Mouse (Mus musculus) kidney, adult 9 months (tissue): ENCODE results near the gene Rita1.

Experiments
- DNase-seq: peaks from one replicate; pipeline ENCODE4 v3.0.0; 2022

The Rita1 gene

DNA sequence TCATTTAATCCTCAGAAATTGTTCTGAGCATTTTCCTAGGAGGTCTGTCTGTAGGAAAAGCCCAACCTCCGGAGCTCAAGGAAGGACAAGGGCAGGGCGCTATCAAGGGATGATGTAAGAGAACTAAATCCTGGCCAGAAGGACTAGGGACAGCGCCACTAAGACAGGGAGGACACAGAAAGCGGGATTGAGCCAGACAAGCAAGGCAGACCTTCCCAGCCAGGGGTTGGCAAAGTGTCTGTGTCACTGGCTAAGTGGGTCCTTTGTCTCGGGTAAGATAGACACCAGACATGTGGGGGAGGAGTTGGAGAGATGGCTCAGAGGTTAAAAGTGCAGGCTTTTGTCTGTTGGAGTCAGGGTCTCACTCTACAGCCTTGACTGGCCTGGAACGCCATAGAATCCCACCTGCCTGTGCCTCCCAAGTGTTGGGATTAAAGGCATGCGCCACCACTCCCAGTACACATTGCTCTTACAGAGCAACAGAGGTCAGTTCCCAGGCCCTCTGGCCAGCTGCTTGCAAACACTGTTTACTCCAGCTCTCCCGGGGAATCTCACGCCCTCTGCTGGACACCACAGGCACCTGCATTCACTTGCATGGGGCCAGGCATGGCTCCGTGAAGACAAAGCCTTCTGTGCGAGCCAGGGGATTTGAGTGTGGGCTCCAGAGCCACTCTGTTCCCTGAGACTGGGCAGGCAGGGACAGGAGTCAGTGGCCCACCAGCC is 11.3 kb downstream of the Rita1 start:
- DNase-seq: no peak

DNA sequence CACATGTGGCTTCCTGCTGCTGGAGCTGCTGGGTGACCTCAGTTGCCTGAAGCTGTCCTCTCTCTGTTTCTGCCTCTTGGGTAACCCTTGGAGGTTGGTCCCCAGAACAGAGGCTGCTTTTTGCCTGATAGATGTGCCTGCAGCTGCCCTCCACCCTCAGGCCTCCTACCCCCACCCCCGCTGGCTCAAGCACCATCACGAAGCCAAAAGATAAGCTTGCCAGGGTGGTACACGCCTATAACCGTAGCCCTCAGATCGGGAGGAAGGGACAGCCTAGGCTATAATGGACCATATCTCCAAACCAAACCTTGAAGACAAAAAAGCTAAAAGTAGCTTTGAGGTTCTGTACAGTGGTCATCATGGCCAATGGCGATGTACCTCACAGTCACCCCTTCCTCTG is 12.8 kb downstream of the Rita1 start:
- DNase-seq: no peak

DNA sequence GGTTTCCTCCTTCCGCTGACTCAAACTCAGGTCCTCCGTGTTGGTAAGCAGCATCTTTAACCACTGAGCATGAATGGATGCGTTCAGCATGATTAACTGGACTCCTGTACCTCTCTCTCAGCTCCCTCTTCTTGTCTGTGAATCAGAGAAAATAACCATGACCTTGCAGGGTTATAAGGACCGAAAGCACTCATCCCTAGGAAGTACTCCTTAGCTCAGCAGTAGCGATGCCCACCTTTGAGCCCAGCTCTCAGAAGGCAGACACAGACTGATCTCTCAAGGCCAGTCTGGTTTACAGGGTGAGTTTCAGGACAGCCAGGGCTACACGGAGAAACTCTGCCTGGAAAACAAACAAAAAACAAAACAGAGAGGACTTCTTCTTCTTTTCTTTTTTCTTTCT is 17.9 kb downstream of the Rita1 start:
- DNase-seq: peak; percentile 86

DNA sequence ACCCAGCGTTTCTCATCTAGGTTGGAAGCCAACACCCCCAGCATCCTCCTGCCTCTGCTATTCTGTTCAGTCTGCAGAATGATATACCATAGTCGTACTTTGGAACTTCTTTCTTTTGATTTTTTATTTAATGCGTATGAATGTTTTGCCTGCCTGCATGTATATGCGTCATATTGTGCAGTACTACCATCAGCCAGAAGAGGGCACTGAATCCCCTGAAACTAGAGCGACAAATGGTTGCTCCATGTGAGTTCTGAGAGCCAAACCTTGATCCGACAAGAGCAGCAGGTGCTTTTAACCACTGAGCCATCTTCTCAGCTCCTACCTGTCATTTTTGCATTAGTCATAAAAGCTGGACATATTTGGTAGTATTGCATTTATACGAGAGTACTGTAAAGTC is 20.2 kb downstream of the Rita1 start:
- peak; percentile 66 for DNase-seq

DNA sequence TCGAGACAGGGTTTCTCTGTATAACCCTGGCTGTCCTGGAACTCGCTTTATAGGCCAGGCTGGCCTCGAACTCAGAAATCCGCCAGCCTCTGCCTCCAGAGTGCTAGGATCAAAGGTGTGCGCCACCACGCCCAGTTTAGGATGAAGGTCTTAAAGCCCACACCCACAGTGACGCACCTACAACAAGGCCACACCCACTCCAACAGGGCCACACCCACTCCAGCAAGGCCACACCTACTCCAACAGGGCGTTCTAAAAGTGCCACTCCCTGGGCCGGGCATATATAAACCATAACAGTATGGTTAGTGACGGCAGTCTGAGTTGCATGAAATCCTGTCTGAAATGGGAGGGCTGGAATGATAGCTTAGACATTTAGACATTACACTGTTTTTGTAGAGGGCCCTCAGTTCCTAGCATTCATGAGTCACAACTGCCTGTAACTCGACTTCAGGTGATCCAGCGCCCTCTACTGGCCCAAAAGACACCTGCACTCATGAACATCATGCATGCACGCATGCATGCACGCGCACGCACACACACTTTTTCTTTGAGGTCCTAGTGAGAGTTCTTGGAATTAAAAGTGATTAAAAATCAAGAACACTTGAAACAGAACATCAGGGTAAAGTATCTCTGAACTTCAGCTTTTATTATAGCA is 21.9 kb downstream of the Rita1 start:
- DNase-seq: no peak

DNA sequence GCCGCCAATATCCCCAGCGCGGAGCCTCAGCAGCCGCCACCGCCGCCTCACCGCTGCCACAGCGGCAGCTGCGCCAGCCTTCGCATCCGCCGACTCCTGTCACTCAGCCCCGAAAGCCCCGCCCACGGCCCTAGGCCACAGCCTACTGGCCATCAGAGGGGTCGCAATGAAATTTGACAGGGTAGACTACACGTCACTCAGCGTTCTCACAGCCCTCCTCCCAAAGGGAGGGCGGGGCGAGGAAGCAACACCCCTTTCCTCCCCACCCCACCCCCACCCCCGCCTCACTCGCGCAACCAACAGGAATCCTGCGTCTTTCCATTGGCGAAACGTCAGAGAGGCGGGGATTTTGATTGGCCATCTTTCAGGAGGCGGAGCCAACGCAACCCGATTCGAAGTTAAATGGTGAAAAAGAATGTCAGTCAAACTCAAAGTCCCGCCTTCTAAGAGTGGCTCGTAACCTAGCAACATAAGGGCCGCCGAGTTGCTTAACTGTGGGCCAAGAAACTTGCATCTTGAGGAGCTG is 23.8 kb downstream of the Rita1 start, which contains the start of the genes Tpcn1 and Iqcd:
TSS of gene Tpcn1 (minus strand) at position 105 of the 526 bp plus-strand sequence.
TSS of gene Iqcd (plus strand) at position 448 of the 526 bp plus-strand sequence.
- peak; percentile 100 for DNase-seq

DNA sequence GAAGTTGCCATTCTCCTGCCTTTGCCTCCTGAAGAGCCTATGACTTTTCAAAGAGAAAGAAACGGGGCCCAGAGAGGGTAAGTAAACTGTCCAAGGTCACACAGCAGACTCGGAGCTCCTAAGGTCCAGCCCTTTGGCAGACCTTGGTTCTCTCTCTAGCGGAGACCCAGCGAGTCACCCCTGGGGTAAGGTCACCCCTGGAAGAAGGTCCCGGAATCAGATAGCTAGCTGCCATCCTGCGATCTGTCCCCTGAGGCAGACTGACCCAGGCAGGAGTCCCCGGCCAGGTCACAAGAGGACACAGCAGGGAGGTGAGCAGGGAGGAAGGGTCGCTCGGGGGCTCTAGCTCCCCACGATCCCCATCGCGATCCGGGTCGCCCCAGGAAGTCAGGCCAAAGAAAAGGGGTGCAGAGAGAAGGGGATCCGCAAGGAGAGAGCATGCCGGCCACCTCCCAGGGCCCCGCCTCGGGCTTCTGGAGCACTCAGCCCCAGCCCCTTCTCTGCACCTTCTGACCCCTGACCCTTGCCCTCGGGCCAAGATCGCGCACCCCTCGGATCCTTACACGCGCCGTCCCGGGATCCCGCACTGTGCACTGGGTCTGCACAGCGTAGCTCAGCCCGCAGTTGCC is 24.3 kb downstream of the Rita1 start:
- DNase-seq: no peak

DNA sequence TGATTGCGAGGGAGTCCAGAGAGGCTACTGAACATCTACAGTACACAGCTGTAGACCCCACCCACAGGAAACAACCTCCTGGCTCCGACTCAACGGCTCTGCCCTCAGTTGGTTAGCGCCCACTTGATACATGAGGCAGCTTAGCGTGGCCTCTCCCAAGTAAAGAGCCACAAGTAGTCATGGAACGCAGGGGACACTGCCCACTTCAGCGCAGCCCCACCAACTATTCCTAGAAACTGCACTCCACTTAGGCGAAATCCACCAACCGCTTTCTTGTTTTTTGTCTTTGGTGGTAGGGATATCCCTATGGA is 24.8 kb downstream of the Rita1 start:
- DNase-seq: peak; percentile 72

DNA sequence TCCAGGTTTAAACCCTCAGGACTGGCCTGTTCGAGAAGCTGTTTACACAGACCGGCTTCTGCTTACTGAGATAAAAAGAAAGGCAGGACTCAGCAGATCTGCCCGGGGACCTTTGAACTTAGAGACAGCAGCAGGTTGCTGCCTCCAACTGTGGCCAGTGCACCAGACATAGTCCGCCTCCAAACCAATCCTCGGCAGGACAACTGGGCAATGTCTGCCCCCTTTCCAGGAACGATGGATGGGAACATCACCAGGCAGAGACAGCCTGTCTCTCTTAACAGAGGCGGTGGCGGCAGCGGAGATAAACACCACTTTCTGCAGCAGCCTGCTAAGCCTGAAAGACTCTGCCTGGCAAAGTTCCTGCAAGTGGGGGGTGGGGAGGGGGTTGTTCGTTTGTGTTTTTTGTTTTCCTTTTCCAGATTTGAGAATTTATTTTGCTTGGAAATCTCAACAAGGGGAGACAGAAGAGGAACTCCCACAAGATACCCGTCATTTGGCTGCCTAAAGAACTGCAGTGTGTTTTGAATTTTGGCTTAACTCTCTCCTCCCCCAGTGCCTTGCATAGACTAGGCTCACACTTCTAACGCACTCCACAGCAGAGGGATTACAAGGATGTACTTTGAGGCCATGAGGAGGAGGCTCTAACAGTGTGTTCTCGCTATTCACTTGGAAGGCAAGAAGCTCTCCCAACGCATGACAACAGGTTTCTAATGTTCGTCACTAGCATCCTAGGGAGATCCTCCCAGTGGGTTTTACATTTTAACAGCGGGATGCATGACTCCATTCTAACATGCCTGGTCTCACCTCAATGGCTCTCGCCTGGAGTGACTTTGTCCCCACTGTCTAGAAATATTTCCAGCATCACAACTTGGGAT is 25.4 kb downstream of the Rita1 start:
- DNase-seq: peak; percentile 93

DNA sequence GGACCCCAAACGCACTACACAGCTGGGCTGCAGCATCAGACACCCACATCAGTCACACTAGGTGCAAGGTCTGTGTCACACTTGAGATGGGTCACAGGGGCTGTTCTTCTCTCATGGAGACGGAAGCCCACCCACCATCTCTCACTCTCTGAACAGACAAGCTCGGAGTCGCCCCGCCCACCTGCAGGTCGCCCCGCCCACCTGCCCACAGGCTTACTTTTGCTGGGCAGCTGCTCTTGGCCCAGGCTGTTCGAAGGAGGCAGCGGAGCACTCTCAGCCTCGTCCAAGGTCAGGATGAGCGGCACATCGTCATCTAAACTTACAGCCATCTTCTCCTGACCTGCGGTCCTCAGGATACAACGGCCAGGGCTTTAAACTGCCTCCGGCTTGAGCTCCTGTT is 27.4 kb downstream of the Rita1 start:
- no peak for DNase-seq

DNA sequence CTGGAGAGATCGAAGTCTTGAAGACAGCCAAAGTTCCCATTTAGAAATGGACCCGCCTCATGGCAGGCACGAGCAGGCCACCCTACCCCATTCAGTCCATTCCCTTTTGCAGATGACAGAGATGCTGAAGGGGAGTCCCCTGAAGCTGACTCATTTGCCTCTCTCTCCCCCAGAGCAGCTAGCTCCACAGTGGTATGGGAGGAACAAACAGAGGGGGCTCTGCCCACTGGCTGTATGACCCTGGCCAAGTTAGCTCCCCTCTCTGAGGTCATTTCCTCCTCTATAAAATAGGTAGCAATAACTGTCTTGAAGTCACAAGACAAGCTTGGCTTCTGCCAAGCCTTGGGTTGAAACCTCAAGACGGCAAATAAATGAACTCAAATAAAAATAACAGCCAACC is 28.9 kb downstream of the Rita1 start:
- no peak for DNase-seq

DNA sequence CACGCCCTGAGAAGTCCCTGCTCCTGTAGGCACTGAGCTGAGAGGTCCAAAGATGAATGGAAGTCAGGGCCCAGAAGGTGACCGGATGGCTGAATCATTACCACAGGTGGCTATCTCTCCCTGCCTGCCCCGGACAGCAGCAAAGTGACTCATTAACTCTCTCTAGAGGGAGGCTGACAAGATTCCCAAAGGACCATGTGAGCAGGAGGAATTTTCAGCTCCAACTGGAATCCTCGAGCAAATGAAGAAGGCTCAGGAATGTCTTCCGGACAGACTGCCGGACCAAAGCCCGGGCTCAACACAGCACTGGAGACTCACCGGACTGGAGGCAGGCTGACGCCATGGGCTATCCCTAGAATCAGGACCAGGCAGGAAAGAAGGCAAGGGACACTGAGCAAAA is 30.4 kb downstream of the Rita1 start:
- DNase-seq: peak; percentile 91

DNA sequence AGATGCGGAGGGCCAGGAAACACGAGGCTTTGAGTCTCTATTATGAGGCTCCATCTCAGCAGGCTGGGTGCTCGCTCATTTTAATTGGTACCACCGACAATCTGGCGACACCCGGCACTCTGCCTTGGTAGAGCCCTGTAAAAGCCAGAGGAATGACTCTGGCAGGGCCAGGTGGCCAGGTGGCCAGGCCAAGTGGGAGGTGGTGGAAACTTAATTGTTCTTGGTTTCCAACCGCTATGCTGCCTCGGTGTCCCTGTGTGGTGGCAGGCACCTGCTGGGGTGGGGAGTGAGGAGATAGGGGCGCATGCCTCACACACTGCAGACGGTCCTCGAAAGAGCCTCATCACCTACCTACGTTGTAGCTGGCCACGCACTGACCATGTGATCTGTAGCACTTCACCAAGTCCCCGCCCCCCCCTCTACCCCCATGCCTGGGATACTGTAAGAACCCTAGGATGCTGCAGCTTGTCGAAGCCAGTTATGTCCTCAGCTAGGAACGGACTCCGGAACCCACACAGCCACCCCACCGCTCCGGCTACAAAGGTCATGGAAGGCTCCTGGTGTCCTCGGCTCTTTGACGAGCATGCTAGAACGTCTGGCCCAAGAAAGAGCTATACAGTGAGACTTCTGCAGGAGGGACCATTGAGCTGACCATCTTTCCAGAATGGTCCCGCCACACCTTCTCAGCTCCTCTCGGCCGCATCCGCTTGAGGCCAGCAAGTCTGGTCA is 32.3 kb downstream of the Rita1 start:
- peak; percentile 55 for DNase-seq

DNA sequence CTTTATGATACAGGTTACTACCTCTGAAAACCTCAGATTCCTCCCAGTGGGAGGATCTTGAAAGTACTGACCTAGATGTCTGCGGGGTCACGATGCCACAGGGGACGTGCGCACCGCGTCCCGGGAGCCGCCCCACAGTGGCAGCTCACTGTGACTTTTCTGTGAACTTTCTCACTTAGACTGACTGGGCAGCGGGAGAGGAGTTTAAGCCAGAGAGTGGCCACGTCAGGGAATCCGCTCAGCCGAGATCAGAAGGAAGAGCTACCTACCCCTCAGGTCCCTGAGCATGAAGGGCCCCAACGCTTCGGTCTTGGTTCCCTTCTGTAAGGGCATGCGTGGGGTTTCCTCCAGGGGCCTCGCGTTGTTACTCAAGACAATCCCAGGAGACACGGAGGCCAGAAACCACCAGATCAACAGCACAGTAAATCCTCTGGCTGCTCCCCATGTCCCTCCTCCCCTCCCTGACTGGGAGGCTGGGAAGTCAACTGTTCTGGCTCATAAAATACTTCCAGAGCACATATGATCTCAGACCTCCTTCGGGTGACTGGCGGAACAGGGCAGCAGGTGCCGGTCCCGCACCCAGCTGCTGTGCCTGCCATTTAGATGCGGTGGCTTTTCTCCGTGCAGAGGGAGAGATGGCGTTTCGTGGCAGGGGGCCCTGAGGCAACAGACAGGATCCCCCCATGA is 33.0 kb downstream of the Rita1 start:
- DNase-seq: peak; percentile 77

DNA sequence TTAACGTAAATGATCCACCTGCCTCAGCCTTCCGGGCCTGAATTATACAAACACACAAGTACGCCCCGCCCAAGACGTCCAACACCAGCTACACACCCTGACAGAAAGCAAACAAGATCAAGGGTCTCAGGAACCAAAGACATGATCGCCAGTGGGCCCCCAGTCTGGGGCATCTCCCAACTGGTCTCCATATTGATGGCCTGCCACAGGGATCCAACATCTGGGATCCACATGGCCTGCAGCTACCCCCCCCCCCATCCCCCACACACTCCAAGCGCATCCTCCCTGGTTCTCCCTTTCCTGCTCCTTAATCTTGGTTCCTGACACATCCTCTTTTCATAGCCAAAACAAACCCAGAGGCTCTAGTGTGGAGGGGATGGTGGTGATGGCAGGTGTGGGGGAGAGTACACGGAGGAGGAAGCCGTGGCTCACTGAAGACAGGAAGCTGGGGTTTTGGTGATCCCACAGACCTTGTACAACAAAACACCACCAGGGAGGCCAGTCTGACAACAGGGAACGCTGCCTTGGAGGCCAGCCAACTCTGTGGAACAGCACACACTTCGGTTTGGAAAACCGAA is 33.8 kb downstream of the Rita1 start:
- peak; percentile 71 for DNase-seq

DNA sequence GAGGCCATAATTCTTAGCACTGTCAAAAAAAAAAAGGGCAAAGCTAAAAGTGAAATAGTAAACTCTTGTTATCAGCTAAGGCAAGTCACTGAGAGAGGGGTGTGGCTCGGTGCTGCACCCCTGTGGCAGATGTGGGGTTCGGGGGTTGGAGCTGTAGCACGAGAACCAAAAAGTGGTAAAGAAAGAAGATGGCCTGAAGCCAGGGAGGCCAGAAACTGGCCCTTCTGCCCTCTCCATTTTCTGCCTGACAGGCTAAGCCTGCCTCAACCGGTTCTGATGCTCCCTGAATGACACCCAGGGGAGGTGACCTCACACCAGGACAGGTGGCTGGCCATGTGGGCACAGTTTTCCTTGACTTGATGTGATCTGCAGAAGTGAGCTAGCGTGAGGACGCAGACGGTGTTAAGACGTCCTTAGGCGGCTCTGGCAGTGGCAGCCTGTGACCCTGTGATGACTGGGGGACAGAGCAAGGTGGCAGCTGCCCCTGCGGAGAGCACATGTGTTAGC is 34.4 kb downstream of the Rita1 start:
- peak; percentile 74 for DNase-seq

DNA sequence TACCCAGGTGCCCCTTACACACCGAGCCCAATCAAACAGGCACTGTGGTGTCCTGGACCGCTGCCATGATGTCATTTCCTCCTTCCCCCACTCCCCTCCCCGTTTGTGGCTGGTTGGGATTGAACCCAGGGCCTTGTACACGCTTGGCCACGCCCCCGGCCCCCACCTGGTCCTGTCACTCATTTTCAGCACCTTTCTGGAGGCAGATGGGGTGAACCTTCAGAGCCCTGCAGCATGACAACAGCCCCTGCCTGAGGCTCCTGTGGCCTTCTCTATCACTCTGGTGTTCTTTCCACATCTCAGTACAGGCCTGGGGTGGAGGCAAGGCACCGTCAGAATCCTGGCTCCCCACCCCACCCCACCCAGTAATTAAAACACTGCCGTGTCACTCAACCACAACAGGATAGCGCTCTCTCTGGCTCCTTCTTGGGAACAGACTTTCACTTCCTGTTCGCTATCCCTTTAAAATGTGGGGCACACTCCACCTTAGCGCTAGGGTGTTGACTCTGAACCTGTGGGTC is 35.5 kb downstream of the Rita1 start:
- peak; percentile 24 for DNase-seq

DNA sequence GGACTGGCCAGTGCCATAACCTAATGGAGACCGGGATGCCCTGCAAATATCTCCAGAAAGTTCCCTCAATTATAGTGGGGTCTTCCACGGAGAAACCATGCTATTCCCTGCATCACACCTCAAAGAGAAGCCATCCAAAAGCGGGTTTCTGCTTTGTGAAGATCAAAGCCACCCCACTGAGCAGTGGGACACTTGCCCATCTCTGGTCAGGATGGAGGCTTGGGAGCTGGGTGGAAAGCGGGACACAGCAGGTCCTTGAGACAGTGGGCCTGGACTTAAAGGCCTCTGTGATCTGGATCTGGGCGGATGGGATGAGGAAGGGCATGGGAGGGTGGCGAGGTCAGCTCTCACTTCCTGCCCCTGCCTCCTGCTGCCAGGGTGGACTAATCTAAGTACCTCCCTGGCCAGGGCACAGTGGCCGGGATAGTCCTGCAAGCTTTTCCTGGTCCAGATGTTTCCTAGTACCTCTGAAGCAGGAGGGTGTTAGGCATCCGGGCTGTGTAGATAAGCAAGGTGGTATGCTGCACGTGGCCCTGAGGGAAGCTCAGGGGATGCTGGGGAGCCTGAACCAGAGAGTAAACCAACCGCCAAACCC is 37.8 kb downstream of the Rita1 start:
- DNase-seq: no peak

DNA sequence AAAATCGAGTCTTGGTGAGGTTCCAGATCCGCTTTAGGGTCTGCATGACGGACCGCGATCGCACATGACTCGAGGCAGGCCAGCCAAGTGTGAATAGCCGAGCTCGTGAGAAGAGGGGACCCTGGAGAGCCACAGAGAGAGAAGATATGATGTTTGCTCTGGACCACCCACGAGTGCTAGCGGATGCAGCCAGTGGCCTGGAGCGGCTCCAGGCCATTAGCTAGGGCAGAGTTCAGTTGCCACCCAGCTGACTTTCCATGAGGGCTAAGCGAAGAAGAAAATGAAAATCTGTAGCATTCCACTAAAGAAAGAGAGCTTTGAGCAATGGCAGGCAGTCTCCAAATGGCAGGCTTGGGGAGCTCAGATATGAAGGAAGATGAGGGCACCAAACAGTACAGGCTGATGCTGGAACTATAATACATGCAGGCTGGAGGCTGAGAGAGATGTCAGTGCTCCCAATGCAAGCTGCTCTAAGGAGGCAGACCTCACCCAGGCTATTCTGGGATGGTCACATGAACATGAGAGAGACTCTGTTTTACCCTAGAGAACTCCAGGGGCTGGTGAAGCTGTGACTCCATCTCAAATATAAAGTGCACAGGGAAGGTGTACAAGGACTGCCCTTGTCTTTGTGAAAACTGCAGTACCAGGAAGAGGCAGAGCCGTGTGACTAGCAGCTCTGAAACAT is 41.2 kb downstream of the Rita1 start:
- DNase-seq: peak; percentile 71
